Mouse (Mus musculus): Measurements from ENCODE around the gene Gm45808. TPM values are rescaled to one million over a fixed set of nuclear protein-coding genes. Genes with fewer than 3 reads are reported as not detected.
"Not testable (repeated sequence)": the region's sequence is repeated elsewhere in the genome, so short reads cannot be mapped to it uniquely, and the experiment has no call there.

Gm45808 gene
- polyA plus RNA-seq, 1 experiment, result not detected

DNA sequence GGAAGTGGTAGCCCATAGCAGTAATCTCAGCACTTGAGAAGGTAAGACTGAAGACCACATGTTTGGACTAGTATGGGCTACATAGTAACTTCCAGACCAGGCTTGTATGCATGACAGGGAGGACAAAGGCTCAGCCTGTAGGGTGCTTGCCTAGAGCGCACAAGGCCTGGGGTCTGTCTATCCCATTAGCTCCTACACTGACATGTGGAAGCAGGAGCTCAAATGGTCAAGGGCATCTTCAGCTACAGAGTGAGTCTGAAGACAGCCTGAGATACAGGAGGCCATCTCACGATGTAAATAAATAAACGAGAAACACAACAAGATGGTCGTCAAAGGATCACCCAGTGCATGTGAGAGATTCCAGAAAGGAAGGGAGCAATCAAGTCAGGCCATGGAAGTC is 24.3 kb downstream of the Gm45808 start:
- Histone ChIP-seq H3K4me3 (ENCODE audit: insufficient read depth, low read length) (no peak overlapping the region), H3K27ac (ENCODE audit: insufficient read depth, low read length) (no peak overlapping the region), H3K4me1 (ENCODE audit: control insufficient read depth, insufficient read depth, low read length) (peaks cover 11% of the 10 kb centered on the region)
- no peak for TF ChIP-seq POLR2A (IDR thresholded peaks at IDR 0.05; ENCODE audit: extremely low read depth, insufficient read depth, low read length)

GRCm38 (mm10) chr7:45461781-45462180 is 24.8 kb downstream of the Gm45808 start:
- Histone ChIP-seq H3K27ac (ENCODE audit: insufficient read depth, low read length) (no peak overlapping the region), H3K4me1 (ENCODE audit: control insufficient read depth, insufficient read depth, low read length) (peaks cover 13% of the 10 kb centered on the region), H3K4me3 (ENCODE audit: insufficient read depth, low read length) (no peak overlapping the region)
- TF ChIP-seq POLR2A (IDR thresholded peaks at IDR 0.05; ENCODE audit: extremely low read depth, insufficient read depth, low read length), result no peak
- TF ChIP-seq CTCF (IDR thresholded peaks at IDR 0.05; ENCODE audit: extremely low read depth, insufficient read depth, low read length), result no peak

DNA sequence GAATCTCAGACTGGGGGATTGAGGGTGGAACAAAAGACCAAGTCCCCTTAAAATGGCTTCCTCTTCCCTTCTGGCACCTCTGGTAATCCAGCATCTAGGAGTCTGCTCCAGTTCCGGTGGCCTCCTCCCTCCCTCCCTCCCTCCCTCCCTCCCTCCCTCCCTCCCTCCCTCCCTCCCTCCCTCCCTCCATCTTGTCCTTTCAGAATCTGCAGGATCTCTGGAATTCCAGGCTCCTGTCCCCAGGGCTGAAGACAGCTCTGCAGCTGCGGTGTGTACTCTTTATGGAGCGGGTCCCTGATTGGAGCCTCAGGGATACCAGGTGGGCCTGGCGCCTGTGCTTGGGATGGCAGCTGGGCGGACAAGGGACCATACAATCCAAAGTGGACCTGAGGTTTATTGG is 25.3 kb downstream of the Gm45808 start:
- Histone ChIP-seq H3K4me1 (ENCODE audit: control insufficient read depth, insufficient read depth, low read length) (peaks cover 13% of the 10 kb centered on the region), H3K27ac (ENCODE audit: insufficient read depth, low read length) (peak overlapping the region; percentile 94)

GRCm38 (mm10) chr7:45460860-45461314 is 25.7 kb downstream of the Gm45808 start:
- TF ChIP-seq CTCF (IDR thresholded peaks at IDR 0.05; ENCODE audit: extremely low read depth, insufficient read depth, low read length) (no peak), POLR2A (IDR thresholded peaks at IDR 0.05; ENCODE audit: extremely low read depth, insufficient read depth, low read length) (0 out of 2 replicates have a peak, but pooled peaks have one; percentile 37)
- H3K4me3 ChIP-seq (ENCODE audit: insufficient read depth, low read length), result no peak overlapping the region
- peaks cover 12% of the 10 kb centered on the region for H3K4me1 ChIP-seq (ENCODE audit: control insufficient read depth, insufficient read depth, low read length)
- peak overlapping the region; percentile 94 for H3K27ac ChIP-seq (ENCODE audit: insufficient read depth, low read length)

More for the DNA sequence above, 25.3 kb downstream of the Gm45808 start:
- TF ChIP-seq CTCF (IDR thresholded peaks at IDR 0.05; ENCODE audit: extremely low read depth, insufficient read depth, low read length), result no peak
- no peak for TF ChIP-seq POLR2A (IDR thresholded peaks at IDR 0.05; ENCODE audit: extremely low read depth, insufficient read depth, low read length)
- no peak overlapping the region for H3K4me3 ChIP-seq (ENCODE audit: insufficient read depth, low read length)

- Histone ChIP-seq H3K27ac (ENCODE audit: insufficient read depth, low read length) (peak overlapping the region; percentile 94), H3K4me1 (ENCODE audit: control insufficient read depth, insufficient read depth, low read length) (peaks cover 9% of the 10 kb centered on the region; the same call in 1 of the 2 replicates), H3K4me3 (ENCODE audit: insufficient read depth, low read length) (no peak overlapping the region; the same call in 1 of the 2 replicates)
- no peak for TF ChIP-seq CTCF (IDR thresholded peaks at IDR 0.05; ENCODE audit: extremely low read depth, insufficient read depth, low read length)
- no peak for TF ChIP-seq POLR2A (IDR thresholded peaks at IDR 0.05; ENCODE audit: extremely low read depth, insufficient read depth, low read length)
These were observed 26.2 kb downstream of the Gm45808 start for GRCm38 (mm10) chr7:45460377-45460776.

DNA sequence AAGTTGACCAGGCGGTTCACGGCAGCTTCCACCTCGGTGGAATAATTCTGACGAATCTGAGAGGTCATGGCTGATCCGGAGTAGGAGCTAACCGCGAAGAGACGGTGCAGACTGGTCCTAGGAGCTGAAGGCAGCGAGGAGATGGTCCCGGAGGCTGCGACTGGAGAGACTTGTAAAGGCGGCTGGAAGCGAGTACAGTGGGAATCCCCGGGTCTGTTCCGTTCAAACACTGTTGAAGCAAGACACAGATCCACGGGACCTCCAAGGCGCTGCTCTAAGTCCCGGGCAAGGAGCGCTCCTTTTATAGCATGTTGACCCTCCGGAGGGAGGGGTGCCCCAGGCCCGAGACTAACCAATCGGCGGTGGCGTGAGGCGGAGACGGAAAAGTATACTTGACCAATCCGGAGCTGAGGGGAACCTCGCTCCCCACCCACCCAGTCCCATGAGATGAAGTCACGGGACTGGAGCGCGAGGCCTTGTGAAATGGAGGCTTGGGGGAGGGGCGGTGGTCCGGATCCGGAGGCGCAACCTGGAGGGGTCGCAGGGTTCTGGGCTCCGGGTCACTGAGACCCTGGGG is 27.0 kb downstream of the Gm45808 start, which contains the start of gene Ftl1:
Ftl1 (minus strand) TSS at position 321 of the 577 bp plus-strand sequence.
- Histone ChIP-seq H3K4me3 (ENCODE audit: insufficient read depth, low read length) (peak within 1 kb of the TSS; percentile 93), H3K27ac (ENCODE audit: insufficient read depth, low read length) (peak within 1 kb of the TSS; percentile 94)
- H3K4me1 ChIP-seq (ENCODE audit: control insufficient read depth, insufficient read depth, low read length), result not testable (repeated sequence)
- peak; percentile 96 for TF ChIP-seq POLR2A (IDR thresholded peaks at IDR 0.05; ENCODE audit: extremely low read depth, insufficient read depth, low read length)

- TF ChIP-seq CTCF (IDR thresholded peaks at IDR 0.05; ENCODE audit: extremely low read depth, insufficient read depth, low read length) (no peak), POLR2A (IDR thresholded peaks at IDR 0.05; ENCODE audit: extremely low read depth, insufficient read depth, low read length) (no peak; the same call in 1 of the 2 replicates)
- peak overlapping the region; percentile 64; the same call in 1 of the 2 replicates for H3K27ac ChIP-seq (ENCODE audit: insufficient read depth, low read length)
- H3K4me1 ChIP-seq (ENCODE audit: control insufficient read depth, insufficient read depth, low read length), result peaks cover 6% of the 10 kb centered on the region; the same call in 1 of the 2 replicates
- H3K4me3 ChIP-seq (ENCODE audit: insufficient read depth, low read length), result peak overlapping the region; percentile 93
These were observed 27.7 kb downstream of the Gm45808 start for GRCm38 (mm10) chr7:45458748-45459563.

GRCm38 (mm10) chr7:45457204-45458060 is 29.2 kb downstream of the Gm45808 start:
- Histone ChIP-seq H3K4me3 (ENCODE audit: insufficient read depth, low read length) (peak overlapping the region; percentile 93; the same call in 1 of the 2 replicates), H3K27ac (ENCODE audit: insufficient read depth, low read length) (no peak overlapping the region), H3K4me1 (ENCODE audit: control insufficient read depth, insufficient read depth, low read length) (peaks cover 6% of the 10 kb centered on the region; the same call in 1 of the 2 replicates)
- TF ChIP-seq POLR2A (IDR thresholded peaks at IDR 0.05; ENCODE audit: extremely low read depth, insufficient read depth, low read length), result peak; percentile 24; the same call in 1 of the 2 replicates
- TF ChIP-seq CTCF (IDR thresholded peaks at IDR 0.05; ENCODE audit: extremely low read depth, insufficient read depth, low read length), result no peak

GRCm38 (mm10) chr7:45456721-45457203 is 29.8 kb downstream of the Gm45808 start:
- peaks cover 6% of the 10 kb centered on the region; the same call in 1 of the 2 replicates for H3K4me1 ChIP-seq (ENCODE audit: control insufficient read depth, insufficient read depth, low read length)
- H3K27ac ChIP-seq (ENCODE audit: insufficient read depth, low read length), result no peak overlapping the region
- H3K4me3 ChIP-seq (ENCODE audit: insufficient read depth, low read length), result no peak overlapping the region
- TF ChIP-seq CTCF (IDR thresholded peaks at IDR 0.05; ENCODE audit: extremely low read depth, insufficient read depth, low read length), result no peak
- TF ChIP-seq POLR2A (IDR thresholded peaks at IDR 0.05; ENCODE audit: extremely low read depth, insufficient read depth, low read length), result no peak
